Mouse (Mus musculus): ENCODE data around the gene Ppm1j. TPM values are rescaled to one million over a fixed set of nuclear protein-coding genes. Genes with fewer than 3 reads are reported as not detected.

Gene Ppm1j
- not detected in 2 replicates for total RNA-seq (2015; ENCODE audit: low replicate concordance)
- not detected in 2 replicates for total RNA-seq (2017; ENCODE audit: low replicate concordance)

DNA sequence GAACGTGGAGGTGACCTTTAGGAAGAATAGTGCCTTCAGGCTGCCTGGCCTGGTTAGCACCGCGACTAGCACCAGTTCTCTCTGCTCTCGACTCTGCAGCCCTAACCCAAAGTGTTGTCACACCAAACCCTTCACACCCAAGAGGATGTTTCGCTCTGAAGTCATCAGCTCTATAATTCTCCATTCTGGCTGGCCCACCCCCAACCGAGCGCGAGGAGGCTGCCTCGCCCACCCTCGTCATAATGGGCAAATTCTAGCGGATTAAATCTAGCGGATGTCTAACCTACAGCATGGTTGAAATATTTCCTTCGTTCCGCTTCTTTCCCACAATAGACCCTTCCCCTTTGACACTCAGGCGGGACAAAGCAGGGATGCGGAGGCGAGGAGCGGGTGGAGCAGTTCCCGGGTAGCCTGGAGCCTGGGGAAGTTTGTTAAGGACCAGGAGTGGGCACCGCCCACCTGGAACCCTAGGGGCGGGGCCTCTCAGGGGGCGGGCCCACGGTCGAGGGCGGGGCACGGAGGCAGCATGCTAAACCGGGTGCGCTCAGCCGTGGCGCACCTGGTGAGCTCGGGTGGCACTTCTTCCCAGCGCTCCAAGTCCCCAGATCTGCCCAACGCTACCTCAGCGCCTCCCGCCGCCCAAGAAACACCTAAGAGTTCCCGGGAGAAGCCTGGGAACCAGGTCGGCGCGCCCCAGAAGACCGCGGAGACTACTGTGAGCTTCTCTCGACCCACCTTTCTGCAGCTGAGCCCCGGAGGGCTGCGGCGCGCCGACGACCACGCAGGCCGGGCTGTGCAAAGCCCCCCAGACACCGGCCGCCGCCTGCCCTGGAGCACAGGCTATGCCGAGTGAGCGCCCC lies at the start of gene Ppm1j:
TSS of gene Ppm1j (plus strand) at position 496 of the 860 bp plus-strand sequence.
- ATAC-seq (replicated peaks; ENCODE audit: low FRiP score, poor library complexity, severe bottlenecking) = no peak

DNA sequence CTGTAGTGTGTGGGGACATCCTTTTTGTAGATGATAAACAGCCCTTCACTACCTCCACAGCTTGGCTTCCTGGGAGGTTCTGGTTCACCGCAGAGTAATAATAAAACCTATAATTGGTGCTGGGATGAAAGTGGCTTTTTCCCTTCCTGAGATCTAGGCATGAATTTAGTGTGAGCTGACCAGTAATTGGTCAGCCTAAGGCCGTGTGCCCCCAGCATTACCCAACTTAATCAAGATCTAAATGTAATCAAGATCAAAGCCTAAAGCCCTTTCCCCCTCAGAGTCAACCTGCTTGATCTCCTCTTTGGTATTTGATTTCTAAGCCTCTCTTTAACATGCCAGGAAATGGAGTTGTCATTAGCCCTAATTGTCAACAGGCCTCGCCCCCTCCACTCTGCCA lies 47.9 kb upstream of the Ppm1j start:
- no peak for ATAC-seq (replicated peaks; ENCODE audit: low FRiP score, poor library complexity, severe bottlenecking)

- ATAC-seq (replicated peaks; ENCODE audit: low FRiP score, poor library complexity, severe bottlenecking) = no peak
Observed at GRCm38 (mm10) chr3:104734654-104735053, 46.2 kb upstream of the Ppm1j start.

- ATAC-seq (replicated peaks; ENCODE audit: low FRiP score, poor library complexity, severe bottlenecking) = no peak
Observed at GRCm38 (mm10) chr3:104741954-104742353, 38.9 kb upstream of the Ppm1j start.

DNA sequence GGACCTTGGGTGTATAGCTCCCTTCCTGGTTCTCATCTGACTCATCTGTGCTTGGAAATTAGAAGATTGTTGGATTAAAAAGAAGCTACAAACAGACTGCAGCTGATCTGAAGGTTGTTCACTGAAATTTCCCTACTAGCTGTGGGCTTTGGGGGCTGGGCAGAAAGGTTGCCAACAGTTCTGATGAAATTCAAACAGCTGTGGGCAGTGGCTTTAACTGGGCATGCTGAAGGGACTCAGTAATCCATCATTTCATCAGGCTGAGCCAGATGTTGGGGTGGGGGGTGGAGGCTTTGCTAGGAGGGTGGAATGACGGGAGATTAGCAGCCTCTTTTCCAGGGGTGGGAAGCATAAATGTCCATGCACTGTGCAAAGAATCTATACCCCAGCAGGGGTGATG lies 37.7 kb upstream of the Ppm1j start:
- ATAC-seq (replicated peaks; ENCODE audit: low FRiP score, poor library complexity, severe bottlenecking) = no peak

- no peak for ATAC-seq (replicated peaks; ENCODE audit: low FRiP score, poor library complexity, severe bottlenecking)
Observed at GRCm38 (mm10) chr3:104743864-104744263, 37.0 kb upstream of the Ppm1j start.

DNA sequence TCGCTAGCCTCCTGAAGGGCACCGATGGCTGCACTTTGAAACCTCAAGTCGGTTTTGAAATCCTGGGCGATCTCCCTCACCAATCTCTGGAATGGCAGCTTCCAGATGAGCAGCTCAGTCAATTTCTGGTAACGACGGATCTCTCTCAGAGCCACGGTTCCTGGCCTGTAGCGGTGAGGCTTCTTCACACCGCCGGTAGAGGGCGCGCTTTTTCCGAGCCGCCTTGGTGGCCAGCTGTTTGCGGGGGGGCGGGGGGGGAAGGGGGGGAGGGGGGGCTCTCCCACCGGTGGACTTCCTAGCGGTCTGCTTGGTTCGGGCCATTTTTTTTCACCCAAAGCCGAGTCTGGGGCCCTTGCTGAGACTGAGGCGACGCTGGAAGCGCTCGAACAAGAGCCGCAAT lies 28.0 kb upstream of the Ppm1j start:
- peak; percentile 80 for ATAC-seq (replicated peaks; ENCODE audit: low FRiP score, poor library complexity, severe bottlenecking)

DNA sequence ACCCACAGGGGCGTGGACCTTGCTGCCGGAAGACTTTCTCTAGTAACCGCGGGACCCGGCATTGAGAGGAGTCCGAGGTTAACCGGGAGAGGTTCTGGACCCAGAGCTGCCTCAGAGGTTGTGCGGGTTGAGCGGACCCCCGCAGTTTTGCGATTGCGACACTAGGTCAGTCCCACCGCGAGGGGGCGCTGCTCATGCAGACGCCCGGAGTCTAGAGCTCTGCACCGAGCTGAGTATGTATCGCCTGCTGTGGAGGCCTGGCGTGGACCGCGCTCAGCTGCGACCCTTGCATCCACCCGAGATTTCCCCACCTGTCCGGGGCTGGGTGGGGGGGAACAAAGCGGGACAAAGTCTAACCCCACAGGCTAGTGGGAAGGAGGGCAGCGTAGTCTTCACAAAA lies 22.4 kb upstream of the Ppm1j start:
- peak; percentile 53 for ATAC-seq (replicated peaks; ENCODE audit: low FRiP score, poor library complexity, severe bottlenecking)

- ATAC-seq (replicated peaks; ENCODE audit: low FRiP score, poor library complexity, severe bottlenecking) = no peak
Observed at GRCm38 (mm10) chr3:104758869-104759268, 22.0 kb upstream of the Ppm1j start.

DNA sequence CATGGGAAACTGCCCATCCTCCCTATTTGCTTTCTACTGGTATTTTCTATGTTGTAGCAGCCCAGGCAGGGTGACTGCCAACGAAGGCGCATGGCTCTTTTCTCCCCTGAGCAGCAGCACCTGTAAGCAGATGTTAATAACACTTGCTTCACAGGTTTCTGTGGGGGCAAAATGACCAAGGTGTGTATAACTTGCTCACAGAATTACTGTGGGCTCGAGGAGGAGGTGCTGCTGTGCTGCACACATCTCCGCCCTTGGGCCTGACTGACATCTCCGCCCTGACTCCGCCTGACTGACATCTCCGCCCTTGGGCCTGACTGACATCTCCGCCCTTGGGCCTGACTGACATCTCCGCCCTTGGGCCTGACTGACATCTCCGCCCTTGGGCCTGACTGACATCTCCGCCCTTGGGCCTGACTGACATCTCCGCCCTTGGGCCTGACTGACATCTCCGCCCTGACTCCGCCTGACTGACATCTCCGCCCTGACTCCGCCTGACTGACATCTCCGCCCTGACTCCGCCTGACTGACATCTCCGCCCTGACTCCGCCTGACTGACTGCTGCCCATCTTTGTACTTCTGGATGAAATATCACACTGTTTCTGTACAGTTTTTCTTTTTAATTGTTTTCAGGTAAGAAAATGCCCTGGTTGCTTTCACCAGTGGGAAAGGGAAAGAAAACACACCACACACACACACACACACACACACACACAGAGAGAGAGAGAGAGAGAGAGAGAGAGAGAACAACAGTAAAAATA lies 18.6 kb upstream of the Ppm1j start:
- peak; percentile 83 for ATAC-seq (replicated peaks; ENCODE audit: low FRiP score, poor library complexity, severe bottlenecking)

DNA sequence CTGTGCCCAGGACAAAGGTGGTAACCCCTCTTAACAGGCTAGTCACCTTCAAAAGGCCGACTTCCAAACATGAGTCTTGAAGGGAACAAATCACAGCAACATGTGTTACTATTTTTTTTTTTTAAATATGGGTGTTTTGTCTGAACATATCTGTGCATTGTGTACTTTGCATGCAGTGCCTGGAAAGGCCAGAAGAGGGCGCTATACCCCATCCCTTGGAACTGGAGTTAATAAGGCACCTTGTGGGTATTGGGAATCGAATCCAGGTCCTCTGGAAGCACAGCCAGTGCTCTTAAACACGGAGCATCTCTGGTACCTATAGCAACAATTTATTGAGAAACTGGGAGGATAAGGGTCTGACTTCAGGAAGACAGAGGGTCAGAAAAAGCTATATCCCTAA lies 15.8 kb upstream of the Ppm1j start:
- ATAC-seq (replicated peaks; ENCODE audit: low FRiP score, poor library complexity, severe bottlenecking) = no peak

- ATAC-seq (replicated peaks; ENCODE audit: low FRiP score, poor library complexity, severe bottlenecking) = no peak
Observed at GRCm38 (mm10) chr3:104767141-104767540, 13.7 kb upstream of the Ppm1j start.

GRCm38 (mm10) chr3:104767716-104768115 lies 13.1 kb upstream of the Ppm1j start:
- ATAC-seq (replicated peaks; ENCODE audit: low FRiP score, poor library complexity, severe bottlenecking) = no peak

DNA sequence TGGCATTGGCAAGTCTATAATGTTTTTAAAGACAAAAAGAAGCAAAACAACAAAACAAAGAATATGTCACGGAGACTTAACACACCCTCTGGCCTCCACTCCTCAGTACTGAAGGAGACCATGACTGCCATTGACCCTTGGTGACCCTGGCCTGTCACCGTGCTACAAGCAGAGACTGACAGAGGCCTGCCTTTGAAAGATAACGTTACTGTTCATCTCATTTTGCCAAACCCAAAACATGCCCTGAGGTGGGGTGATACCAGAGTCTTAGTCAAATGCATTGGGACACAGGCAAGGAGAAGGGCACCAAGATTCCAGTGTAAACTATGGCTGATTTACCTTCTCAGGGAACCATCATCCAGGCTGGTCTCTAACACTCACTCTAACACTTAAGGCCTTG lies 11.7 kb upstream of the Ppm1j start:
- peak; percentile 83 for ATAC-seq (replicated peaks; ENCODE audit: low FRiP score, poor library complexity, severe bottlenecking)

- peak; percentile 57 for ATAC-seq (replicated peaks; ENCODE audit: low FRiP score, poor library complexity, severe bottlenecking)
Observed at GRCm38 (mm10) chr3:104770035-104770434, 10.8 kb upstream of the Ppm1j start.

DNA sequence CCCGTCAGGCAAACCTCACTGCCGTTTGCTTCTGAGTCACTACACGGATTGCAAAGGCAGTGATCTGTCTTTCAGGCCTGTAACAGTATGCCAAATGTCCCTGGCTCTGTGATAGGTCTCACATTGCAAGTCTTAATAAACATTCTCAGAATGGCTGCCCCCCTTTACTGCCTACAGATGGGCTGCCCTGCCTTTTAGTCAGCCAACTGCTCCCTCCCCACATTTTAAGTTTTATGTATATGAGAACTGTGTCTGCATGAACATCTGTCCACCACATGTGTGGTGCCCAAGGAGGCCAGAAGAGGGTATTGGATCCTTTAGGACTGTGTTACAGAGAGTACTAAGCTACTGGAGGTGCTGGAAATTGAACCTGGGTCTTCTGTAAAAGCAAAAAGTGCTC lies 9.9 kb upstream of the Ppm1j start:
- ATAC-seq (replicated peaks; ENCODE audit: low FRiP score, poor library complexity, severe bottlenecking) = no peak

GRCm38 (mm10) chr3:104771460-104771859 lies 9.4 kb upstream of the Ppm1j start:
- ATAC-seq (replicated peaks; ENCODE audit: low FRiP score, poor library complexity, severe bottlenecking) = no peak

- ATAC-seq (replicated peaks; ENCODE audit: low FRiP score, poor library complexity, severe bottlenecking) = no peak
Observed at GRCm38 (mm10) chr3:104773301-104773700, 7.6 kb upstream of the Ppm1j start.

- no peak for ATAC-seq (replicated peaks; ENCODE audit: low FRiP score, poor library complexity, severe bottlenecking)
Observed at GRCm38 (mm10) chr3:104777342-104777741, 3.5 kb upstream of the Ppm1j start.

DNA sequence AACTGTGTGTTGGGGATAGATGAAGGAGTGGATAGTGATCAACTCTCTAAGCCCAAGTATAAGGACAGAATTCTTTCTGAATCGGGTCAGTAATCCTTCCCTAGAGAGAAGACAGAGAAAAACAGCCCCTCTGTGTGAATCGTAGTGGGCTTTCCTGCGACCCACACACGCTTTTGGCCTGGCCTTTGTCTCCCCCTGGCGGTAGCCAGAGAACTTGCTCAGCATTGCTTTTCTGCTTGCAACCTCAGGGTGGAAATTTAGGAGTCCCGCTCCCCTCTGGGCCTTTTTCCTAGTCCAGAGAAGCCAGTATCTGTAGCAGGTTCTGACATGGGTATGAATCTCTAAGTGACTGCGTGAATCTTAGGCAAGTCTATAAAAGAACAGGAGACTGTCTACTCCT lies 907 bp upstream of the Ppm1j start:
- peak; percentile 59; the same call in 1 of the 2 replicates for ATAC-seq (replicated peaks; ENCODE audit: low FRiP score, poor library complexity, severe bottlenecking)

- ATAC-seq (replicated peaks; ENCODE audit: low FRiP score, poor library complexity, severe bottlenecking) = no peak
Observed at GRCm38 (mm10) chr3:104781471-104781903, 631 bp downstream of the Ppm1j start, which contains the start of gene Fam19a3. Fam19a3 (minus strand) TSS chr3:104781840.

Data from erythroblast, adult 5-6 weeks (primary cell).